Mouse (Mus musculus) inflammation-experienced regulatory T-cells, adult 6 months (primary cell): ENCODE measurements at regions not wholly inside any gene's neighbourhood (a gene's known extent, or its start where the extent isn't known, plus 50 kb on each side); places are given as distances from the start of the nearest gene placed in this dataset.

Experiments
- ATAC-seq: one replicate; pipeline ENCODE4 v1.8.0; 2017

- no peak for ATAC-seq
Measured at GRCm38 (mm10) chr8:114072330-114072729, 61.0 kb upstream of the Nudt7 start.

GRCm38 (mm10) chr8:114074122-114074521 is 59.2 kb upstream of the Nudt7 start:
- no peak for ATAC-seq

- no peak for ATAC-seq
Measured at GRCm38 (mm10) chr8:114076701-114077100, 56.7 kb upstream of the Nudt7 start.

- ATAC-seq = peak; percentile 72
Measured at GRCm38 (mm10) chr8:114081049-114081756, 52.2 kb upstream of the Nudt7 start.

- ATAC-seq = no peak
Measured at GRCm38 (mm10) chr8:114081757-114082059, 51.6 kb upstream of the Nudt7 start.
